Mouse (Mus musculus): ENCODE measurements around the gene Tcp11l2.

Gene Tcp11l2

GRCm38 (mm10) chr10:84576395-84577070 is at the start of gene Tcp11l2:
Gene Tcp11l2, plus strand, starts transcription at chr10:84576626.
- DNase-seq (ENCODE audit: extremely low read depth, insufficient read length, low spot score) = peak; percentile 92

- DNase-seq (ENCODE audit: extremely low read depth, insufficient read length, low spot score) = no peak
Observed at GRCm38 (mm10) chr10:84527070-84527469, 49.4 kb upstream of the Tcp11l2 start.

GRCm38 (mm10) chr10:84527631-84528030 is 48.8 kb upstream of the Tcp11l2 start:
- DNase-seq (ENCODE audit: extremely low read depth, insufficient read length, low spot score) = peak; percentile 17

- DNase-seq (ENCODE audit: extremely low read depth, insufficient read length, low spot score) = no peak
Observed at GRCm38 (mm10) chr10:84530388-84530787, 46.0 kb upstream of the Tcp11l2 start.

DNA sequence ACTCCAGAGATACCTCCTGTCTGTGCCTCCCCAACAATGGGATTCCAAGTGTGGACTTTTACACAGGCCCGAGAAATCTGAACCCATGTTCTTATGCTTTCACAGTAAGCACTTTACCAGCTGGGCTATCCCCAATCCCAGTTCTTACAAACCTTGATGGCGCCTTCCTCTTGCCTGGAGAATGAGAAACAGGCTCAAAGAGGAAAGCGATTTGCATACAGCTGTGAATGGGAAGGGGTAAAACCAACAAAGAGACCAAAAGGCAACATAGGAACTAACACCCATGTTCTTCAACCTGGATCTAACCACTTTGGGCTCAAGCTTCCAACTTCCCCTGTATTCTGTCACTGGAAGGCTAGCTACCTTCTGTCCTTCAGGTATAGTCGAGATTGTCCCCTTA is 44.9 kb upstream of the Tcp11l2 start:
- no peak for DNase-seq (ENCODE audit: extremely low read depth, insufficient read length, low spot score)

GRCm38 (mm10) chr10:84532191-84532889 is 44.1 kb upstream of the Tcp11l2 start:
- DNase-seq (ENCODE audit: extremely low read depth, insufficient read length, low spot score) = peak; percentile 70

- DNase-seq (ENCODE audit: extremely low read depth, insufficient read length, low spot score) = peak; percentile 79
Observed at GRCm38 (mm10) chr10:84532911-84533882, 43.2 kb upstream of the Tcp11l2 start.

GRCm38 (mm10) chr10:84533912-84534671 is 42.3 kb upstream of the Tcp11l2 start, which contains the start of gene Ckap4:
Gene Ckap4, minus strand, starts transcription at chr10:84534062.
- peak; percentile 83 for DNase-seq (ENCODE audit: extremely low read depth, insufficient read length, low spot score)

DNA sequence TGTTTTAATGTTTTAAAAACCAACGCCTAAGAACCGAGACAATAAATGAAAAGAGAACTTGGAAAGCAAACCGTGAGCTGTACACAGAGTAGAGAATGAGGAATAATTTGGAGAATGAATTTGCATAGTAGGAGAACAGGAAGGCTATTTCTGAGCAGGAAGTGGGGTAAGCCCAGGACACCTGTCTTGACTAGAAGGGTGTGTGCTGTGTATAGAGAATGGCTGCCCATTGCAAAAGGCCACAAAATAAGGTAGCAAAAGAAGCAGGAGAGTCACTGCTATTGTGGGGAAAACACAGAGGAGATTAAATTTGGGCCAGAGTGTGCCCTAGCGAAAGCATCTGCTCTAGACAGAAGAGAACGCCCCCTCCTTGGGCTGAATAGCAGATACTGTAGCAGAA is 41.0 kb upstream of the Tcp11l2 start:
- DNase-seq (ENCODE audit: extremely low read depth, insufficient read length, low spot score) = no peak

GRCm38 (mm10) chr10:84535859-84536258 is 40.6 kb upstream of the Tcp11l2 start:
- DNase-seq (ENCODE audit: extremely low read depth, insufficient read length, low spot score) = no peak

DNA sequence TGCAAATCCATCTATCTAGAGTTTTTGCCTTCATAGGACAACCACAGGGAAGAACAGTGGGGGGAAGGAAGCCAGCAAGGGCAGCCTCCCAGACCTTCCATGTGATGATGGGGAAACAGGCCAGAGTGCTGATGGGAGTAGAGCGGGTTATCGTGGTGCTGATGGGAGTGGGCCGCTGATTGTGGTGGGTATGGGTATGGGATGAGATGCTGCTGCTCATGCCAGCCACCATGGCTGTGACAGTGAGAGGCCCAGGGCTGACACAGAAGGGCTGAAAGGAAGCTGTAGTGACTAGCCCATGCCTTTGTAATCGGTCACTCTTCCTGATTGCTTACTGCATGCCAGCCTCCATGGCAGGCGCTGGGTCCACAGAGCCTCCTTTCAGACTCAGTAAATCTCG is 36.8 kb upstream of the Tcp11l2 start:
- no peak for DNase-seq (ENCODE audit: extremely low read depth, insufficient read length, low spot score)

DNA sequence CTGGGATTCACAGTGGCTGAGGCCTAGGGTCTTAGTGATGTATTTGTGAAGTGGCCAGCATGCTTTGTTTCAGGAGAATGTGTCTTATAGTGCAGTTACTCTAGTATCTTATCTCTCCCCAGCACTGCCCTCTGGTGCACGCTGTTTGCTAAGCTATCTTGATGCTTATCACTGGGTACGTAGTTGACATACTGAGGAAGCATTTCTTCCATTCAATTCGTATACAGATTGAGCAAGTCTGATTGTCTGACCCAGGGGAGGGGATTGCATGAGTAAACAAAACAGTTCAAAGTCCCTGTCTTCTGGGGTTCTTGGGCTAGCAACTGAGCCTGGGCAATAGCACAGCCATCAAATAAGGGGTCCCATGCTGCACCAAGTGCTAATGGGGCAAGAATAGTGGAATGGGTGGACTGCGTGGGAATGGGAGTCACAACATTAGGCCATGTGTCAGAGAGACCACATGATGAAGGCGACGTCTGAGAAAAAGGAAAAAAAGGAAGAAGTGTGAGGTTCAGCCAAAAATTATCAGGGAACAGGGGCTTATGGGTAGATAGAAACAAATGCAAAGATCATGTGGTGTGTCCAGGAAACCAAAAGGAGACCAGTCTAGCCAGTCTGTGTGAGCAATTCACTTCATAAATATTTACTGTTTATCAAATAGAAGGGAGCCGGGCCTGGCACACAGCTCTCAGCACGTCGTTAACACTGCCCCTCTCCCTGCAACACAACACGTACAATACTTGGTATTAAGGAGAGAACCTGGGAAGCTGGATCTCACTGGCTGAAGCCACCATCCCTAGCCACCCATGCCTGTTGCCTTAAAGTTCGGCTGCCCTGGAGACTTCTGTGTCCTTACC is 33.4 kb upstream of the Tcp11l2 start:
- no peak for DNase-seq (ENCODE audit: extremely low read depth, insufficient read length, low spot score)

DNA sequence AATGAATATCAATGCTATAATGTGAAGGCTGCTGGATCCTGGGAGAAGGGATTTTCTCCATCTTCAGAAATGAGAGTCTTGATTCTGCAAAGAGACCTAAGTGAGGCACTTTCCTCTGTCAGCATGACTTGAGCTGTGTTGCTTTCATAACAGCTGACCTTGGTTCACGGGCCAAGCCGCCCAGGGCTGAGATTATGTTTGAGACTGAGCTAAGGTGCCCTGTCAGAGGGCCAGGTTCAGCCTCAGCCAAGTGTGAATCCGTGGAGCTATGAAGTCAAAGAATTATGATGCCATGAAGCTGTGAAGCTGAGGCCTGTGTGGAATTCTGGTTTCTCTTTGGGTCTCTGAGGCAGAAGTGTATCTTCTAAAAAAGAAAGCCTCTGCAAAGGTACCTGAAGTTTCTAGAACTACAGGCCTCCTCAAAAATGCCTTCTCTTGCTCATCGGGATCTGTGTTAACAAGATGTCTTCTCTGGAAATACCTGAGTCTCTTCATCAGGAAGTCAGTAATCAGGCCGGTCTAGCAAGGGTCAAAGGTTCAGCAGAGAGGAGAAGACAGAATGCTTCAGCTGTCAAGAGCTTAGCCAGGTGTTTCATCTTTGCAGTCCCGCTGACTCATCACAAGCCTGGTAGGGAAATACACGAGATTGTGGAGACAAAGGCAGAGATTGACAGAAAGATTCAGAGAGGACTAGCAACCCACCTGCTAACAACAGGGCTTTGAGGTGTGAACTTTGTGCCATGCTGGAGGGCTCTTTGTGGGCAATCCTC is 31.4 kb upstream of the Tcp11l2 start:
- no peak for DNase-seq (ENCODE audit: extremely low read depth, insufficient read length, low spot score)

- DNase-seq (ENCODE audit: extremely low read depth, insufficient read length, low spot score) = no peak
Observed at GRCm38 (mm10) chr10:84549146-84549919, 27.1 kb upstream of the Tcp11l2 start.

GRCm38 (mm10) chr10:84549920-84550293 is 26.5 kb upstream of the Tcp11l2 start:
- DNase-seq (ENCODE audit: extremely low read depth, insufficient read length, low spot score) = no peak

GRCm38 (mm10) chr10:84551846-84552245 is 24.6 kb upstream of the Tcp11l2 start:
- DNase-seq (ENCODE audit: extremely low read depth, insufficient read length, low spot score) = no peak

- no peak for DNase-seq (ENCODE audit: extremely low read depth, insufficient read length, low spot score)
Observed at GRCm38 (mm10) chr10:84552477-84552876, 23.9 kb upstream of the Tcp11l2 start.

Data from 3134 (cell line).